ENCODE assay signal across 8 mouse cellular contexts in the genomic region with DNA sequence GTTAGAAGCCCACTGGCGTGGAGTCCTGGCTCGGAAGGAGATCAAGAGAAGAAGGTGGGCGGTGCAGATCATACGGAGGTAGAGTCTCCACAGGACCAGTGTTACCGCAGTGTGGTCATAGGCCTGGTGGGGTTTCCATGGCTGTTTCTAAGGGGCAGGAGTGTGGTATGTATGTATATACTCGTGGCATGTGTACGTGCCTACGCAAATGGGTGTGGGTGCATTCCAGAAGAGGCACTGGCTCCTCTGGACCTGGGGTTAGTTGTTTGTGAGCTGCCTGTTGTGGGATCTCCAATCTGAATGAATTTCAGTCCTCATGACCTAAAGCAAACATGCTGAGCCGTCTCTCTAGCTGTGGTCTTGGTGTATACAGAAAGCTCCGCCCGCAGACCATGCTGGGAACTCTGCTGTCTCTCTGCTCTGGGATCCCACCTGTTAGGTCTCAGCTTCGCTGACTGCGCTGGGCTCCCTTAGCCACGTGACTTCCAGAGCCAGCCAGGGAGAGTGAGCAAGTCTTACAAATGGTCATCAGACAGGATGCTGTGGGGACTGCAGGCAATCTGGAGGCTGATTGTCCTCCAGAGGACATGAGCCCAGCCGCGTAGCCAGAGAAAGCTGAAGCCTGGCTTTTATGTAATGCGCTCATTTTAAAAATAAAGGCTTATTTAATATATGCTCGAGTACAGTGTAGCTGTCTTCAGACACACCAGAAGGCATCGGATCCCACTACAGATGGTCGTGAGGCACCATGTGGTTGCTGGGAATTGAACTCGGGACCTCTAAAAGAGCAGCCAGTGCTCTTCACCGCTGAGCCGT. TPM values are rescaled to one million over a fixed set of nuclear protein-coding genes. Genes with fewer than 3 reads are reported as not detected.
DNase-seq lines count a peak whose midpoint lies in the region; ATAC-seq and TF ChIP-seq lines count a peak whose summit lies in the region.

No protein-coding gene starts in this region.

- intact Hi-C loops in left cerebral cortex, postnatal 14 days (cut with DNase I), result loop anchor here (2.0 to 5.0 kb wide), 2 partner anchors 24 to 40 kb away; a partner anchor contains a TSS

- peak overlapping the region; percentile 59 for H3K9ac ChIP-seq in kidney, embryonic 16.5 days (replicated peaks; ENCODE audit: low read length)
- H3K9ac ChIP-seq in heart, embryonic 13.5 days, result peak overlapping the region; percentile 60
- no peak overlapping the region for H3K9ac ChIP-seq in midbrain, embryonic 15.5 days

- H3K4me1 ChIP-seq in kidney, embryonic 16.5 days (ENCODE audit: insufficient read depth, low read length), result peaks cover 4% of the 10 kb centered on the region; the same call in 1 of the 2 replicates
- peaks cover 15% of the 10 kb centered on the region for H3K4me1 ChIP-seq in heart, embryonic 13.5 days
- peaks cover 15% of the 10 kb centered on the region for H3K4me1 ChIP-seq in midbrain, embryonic 15.5 days

- TF ChIP-seq CTCF in brain, embryonic 14.5 days (IDR thresholded peaks at IDR 0.05; ENCODE audit: borderline replicate concordance, extremely low read depth, insufficient read depth, insufficient read length), result no peak

- H3K27me3 ChIP-seq in kidney, embryonic 16.5 days (ENCODE audit: insufficient read depth, low read length), result no peaks in the 10 kb centered on the region
- 0 out of 2 replicates have a peak, but pooled peaks cover 2% of the 10 kb centered on the region for H3K27me3 ChIP-seq in heart, embryonic 13.5 days (replicated peaks)
- H3K27me3 ChIP-seq in midbrain, embryonic 15.5 days (replicated peaks), result no peaks in the 10 kb centered on the region

- WGBS in kidney, embryonic 16.5 days, result 49% methylated on average over 23 of the region's 23 CpGs
- WGBS in heart, embryonic 13.5 days, result 43% methylated on average over 23 of the region's 23 CpGs
- 51% methylated on average over 23 of the region's 23 CpGs for WGBS in midbrain, embryonic 15.5 days

- no peak for TF ChIP-seq POLR2A in brain, embryonic 14.5 days (IDR thresholded peaks at IDR 0.05; ENCODE audit: borderline replicate concordance, extremely low read depth, insufficient read depth, insufficient read length, poor library complexity, severe bottlenecking)

- no peaks in the 10 kb centered on the region for H3K9me3 ChIP-seq in kidney, embryonic 16.5 days (ENCODE audit: low read length)
- no peaks in the 10 kb centered on the region for H3K9me3 ChIP-seq in heart, embryonic 13.5 days
- no peaks in the 10 kb centered on the region for H3K9me3 ChIP-seq in midbrain, embryonic 15.5 days

- DNase-seq in kidney, postnatal 36 days, result no peak
- peak; percentile 50 for DNase-seq in brain, embryonic 14.5 days (ENCODE audit: low read depth)
- DNase-seq in left cerebral cortex, postnatal 14 days (ENCODE audit: low spot score in 2 of 2), result peak; percentile 59 to 69
- no peak for DNase-seq in adrenal gland, adult 8-10 months

- peaks cover 11% of the 10 kb centered on the region; the same call in 1 of the 2 replicates for H3K36me3 ChIP-seq in kidney, embryonic 16.5 days (ENCODE audit: insufficient read depth, low read length)
- peaks cover 21% of the 10 kb centered on the region for H3K36me3 ChIP-seq in heart, embryonic 13.5 days
- 0 out of 2 replicates have a peak, but pooled peaks cover 5% of the 10 kb centered on the region for H3K36me3 ChIP-seq in midbrain, embryonic 15.5 days (replicated peaks)

- H3K4me2 ChIP-seq in kidney, embryonic 16.5 days (replicated peaks; ENCODE audit: low read depth, low read length), result peak overlapping the region; percentile 34
- H3K4me2 ChIP-seq in heart, embryonic 13.5 days, result peak overlapping the region; percentile 57
- H3K4me2 ChIP-seq in midbrain, embryonic 15.5 days, result no peak overlapping the region

- peak; percentile 60 for ATAC-seq in kidney, embryonic 16.5 days (ENCODE audit: low FRiP score, low TSS enrichment)
- peak; percentile 49; the same call in 1 of the 2 replicates for ATAC-seq in heart, embryonic 13.5 days (ENCODE audit: extremely low read depth, insufficient number of reproducible peaks, low FRiP score, low TSS enrichment)
- peak; percentile 35; the same call in 1 of the 2 replicates for ATAC-seq in midbrain, embryonic 15.5 days (replicated peaks)
- ATAC-seq in CD4-positive, CD25-positive, alpha-beta regulatory T cell, adult 4 months, result no peak

- H3K27ac ChIP-seq in kidney, embryonic 16.5 days (ENCODE audit: low read length), result peak overlapping the region; percentile 84
- peak overlapping the region; percentile 75 for H3K27ac ChIP-seq in heart, embryonic 13.5 days (replicated peaks)
- H3K27ac ChIP-seq in midbrain, embryonic 15.5 days, result no peak overlapping the region

- peak overlapping the region; percentile 19; the same call in 1 of the 2 replicates for H3K4me3 ChIP-seq in kidney, embryonic 16.5 days (ENCODE audit: low read length)
- peak overlapping the region; percentile 26 for H3K4me3 ChIP-seq in heart, embryonic 13.5 days
- H3K4me3 ChIP-seq in midbrain, embryonic 15.5 days, result no peak overlapping the region

RNA-seq across cellular contexts. Expression of a gene that starts 23.2 kb away (rescaled TPM):
- polyA plus RNA-seq in kidney, embryonic 16.5 days (2015; fragmentation: Nextera tagmentation; extraction: Ambion mirVana), result 116 and 124 TPM in 2 replicates
- polyA plus RNA-seq in brain, embryonic 14.5 days (2012; rRNA removed), result 91.8 and 96.2 TPM in 2 replicates
- 87.9 and 93.7 TPM in 2 replicates for polyA plus RNA-seq in heart, embryonic 13.5 days (2015; fragmentation: Nextera tagmentation; extraction: Ambion mirVana)
- 10 to 100 TPM; 43.6 to 46.9 TPM for total RNA-seq in left cerebral cortex, postnatal 14 days (2021)
- 80.7 and 82.7 TPM in 2 replicates for polyA plus RNA-seq in midbrain, embryonic 15.5 days (2015; fragmentation: Nextera tagmentation; extraction: Ambion mirVana)
- 10 to 100 TPM; 56.6 to 82.2 TPM for polyA plus RNA-seq in CD4-positive, CD25-positive, alpha-beta regulatory T cell, adult 4 months (2017; shearing (Covaris generic))
- 10 to 100 TPM; 69.8 to 78.5 (median 71.8) TPM for total RNA-seq in adrenal gland, adult 8-10 months (2022)

RNA-seq across cellular contexts. Expression of a gene that starts 23.3 kb away (rescaled TPM):
- 51.5 and 54.0 TPM in 2 replicates for polyA plus RNA-seq in kidney, embryonic 16.5 days (2015; fragmentation: Nextera tagmentation; extraction: Ambion mirVana)
- polyA plus RNA-seq in brain, embryonic 14.5 days (2012; rRNA removed), result 63.1 and 66.4 TPM in 2 replicates
- polyA plus RNA-seq in heart, embryonic 13.5 days (2015; fragmentation: Nextera tagmentation; extraction: Ambion mirVana), result 37.6 and 41.1 TPM in 2 replicates
- 10 to 100 TPM; 80.4 to 85.6 TPM for total RNA-seq in left cerebral cortex, postnatal 14 days (2021)
- 41.3 and 41.4 TPM in 2 replicates for polyA plus RNA-seq in midbrain, embryonic 15.5 days (2015; fragmentation: Nextera tagmentation; extraction: Ambion mirVana)
- polyA plus RNA-seq in CD4-positive, CD25-positive, alpha-beta regulatory T cell, adult 4 months (2017; shearing (Covaris generic)), result 10 to 100 TPM; 28.8 to 44.7 TPM
- 10 to 100 TPM; 74.7 to 93.2 (median 79.1) TPM for total RNA-seq in adrenal gland, adult 8-10 months (2022)

Comparison
In these comparisons a context has a peak if more than half of its experiments do, and no peak if none do; other contexts are left out.
1. DNase-seq: peak in brain, embryonic 14.5 days (single experiment) and left cerebral cortex, postnatal 14 days (2 of 2); none in kidney, postnatal 36 days (0 of 2) and adrenal gland, adult 8-10 months (single experiment).